Mouse (Mus musculus): Measurements from ENCODE around the gene Uri1. TPM values are rescaled to one million over a fixed set of nuclear protein-coding genes. Genes with fewer than 3 reads are reported as not detected.

The Uri1 gene
- total RNA-seq, 2 experiments from 2014 or later = 40.4 to 49.5 TPM

DNA sequence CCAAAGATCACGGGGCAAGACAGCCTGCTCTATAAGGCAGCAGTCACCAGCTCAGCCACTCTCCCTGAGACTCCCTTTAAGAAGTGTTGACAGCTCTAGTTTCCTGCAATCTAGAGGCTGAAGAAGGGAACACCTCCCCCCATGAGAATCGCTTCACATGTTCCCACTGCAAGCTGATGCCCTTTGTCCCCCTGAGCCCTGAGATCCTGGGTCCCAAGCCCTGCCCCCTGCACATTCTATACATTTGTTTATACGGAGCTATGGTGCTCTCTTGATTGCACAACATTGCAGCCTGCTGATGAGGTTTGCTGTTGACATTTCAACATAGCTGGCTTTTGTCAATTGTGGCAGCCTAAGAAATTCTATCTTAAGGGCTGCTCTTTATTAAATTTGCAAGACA is 91.7 kb downstream of the Uri1 start:
- no peak for DNase-seq (ENCODE audit: low spot score in 2 of 2)

DNA sequence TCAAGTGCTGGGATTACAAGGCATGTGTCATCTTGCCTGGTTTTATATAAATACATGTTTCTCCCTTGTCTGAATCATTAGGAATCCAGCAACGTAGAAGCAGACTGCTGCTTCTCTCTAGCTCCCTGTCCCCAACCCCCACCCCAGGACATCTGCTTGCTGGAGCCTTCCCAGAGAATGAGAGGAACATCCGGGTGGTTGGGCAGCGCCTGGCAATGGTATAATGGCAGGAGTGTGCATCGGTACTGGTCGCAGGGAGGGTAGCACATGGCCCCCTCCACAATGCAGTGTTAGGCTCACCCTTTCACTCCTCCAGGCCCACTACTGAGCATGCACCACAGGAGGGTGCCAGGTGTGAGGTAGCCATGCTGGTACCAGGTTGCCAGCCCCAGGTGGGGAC is 93.6 kb downstream of the Uri1 start:
- DNase-seq (ENCODE audit: low spot score in 2 of 2) = no peak

- DNase-seq (ENCODE audit: low spot score in 2 of 2) = no peak
Measured at GRCm38 (mm10) chr7:37922999-37923398, 100.4 kb downstream of the Uri1 start.

GRCm38 (mm10) chr7:37921681-37922430 is 101.5 kb downstream of the Uri1 start:
- no peak for DNase-seq (ENCODE audit: low spot score in 2 of 2)

GRCm38 (mm10) chr7:37918926-37919325 is 104.4 kb downstream of the Uri1 start:
- no peak for DNase-seq (ENCODE audit: low spot score in 2 of 2)

DNA sequence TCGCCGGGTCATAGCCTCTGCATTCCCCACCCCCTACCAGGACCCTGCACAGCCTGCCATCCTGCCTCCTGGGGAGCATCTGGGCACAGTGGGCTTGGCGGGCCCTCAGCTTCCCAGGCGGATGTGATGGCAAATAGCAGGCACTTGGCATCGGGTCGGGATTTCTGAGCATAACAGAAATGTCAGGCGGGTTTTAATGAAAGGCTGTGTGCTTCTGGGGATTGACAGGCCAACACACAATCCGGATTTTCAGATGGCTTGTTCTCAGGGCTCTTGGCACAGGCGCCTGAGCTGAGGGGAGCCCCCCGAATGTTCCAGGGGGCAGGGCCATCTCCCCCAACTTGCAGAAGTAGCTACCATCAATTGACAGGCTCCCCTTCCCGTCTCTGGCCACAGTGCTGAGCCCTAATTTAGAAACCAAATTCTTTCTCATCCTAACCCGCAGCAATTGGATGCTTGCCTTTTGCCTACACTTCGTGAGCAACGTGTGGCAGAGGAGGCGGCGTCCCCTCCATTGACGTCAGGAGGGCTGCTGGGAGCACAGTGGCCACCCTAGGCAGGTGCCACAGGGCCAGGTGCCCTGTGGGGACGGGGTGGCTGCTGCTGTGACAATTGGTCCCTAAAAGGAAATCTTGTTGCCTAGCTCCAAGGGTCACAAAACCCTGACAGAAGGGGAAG is 106.5 kb downstream of the Uri1 start:
- DNase-seq (ENCODE audit: low spot score in 2 of 2) = no peak

GRCm38 (mm10) chr7:37911802-37912122 is 111.6 kb downstream of the Uri1 start:
- no peak for DNase-seq (ENCODE audit: low spot score in 2 of 2)

GRCm38 (mm10) chr7:37911114-37911801 is 112.1 kb downstream of the Uri1 start:
- DNase-seq (ENCODE audit: low spot score in 2 of 2) = no peak

DNA sequence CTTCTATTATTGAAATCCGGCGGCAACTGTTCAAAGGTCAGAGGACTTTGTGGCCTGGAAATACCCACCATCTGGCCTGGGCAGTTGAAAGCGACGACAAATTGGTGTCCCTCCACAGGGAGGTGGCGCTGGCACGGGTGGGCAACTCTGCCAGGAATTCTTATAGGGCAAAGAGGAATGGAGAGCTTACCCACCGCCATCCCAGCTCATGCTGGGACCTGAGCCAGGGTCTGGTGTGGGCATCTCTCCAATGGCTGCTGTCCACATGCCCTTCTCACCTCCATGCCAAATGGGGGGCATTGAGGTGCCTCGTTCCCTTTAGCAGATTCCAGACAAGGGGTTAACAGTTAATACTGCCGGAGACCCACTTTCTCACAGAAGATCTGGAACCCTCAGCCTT is 113.2 kb downstream of the Uri1 start:
- no peak for DNase-seq (ENCODE audit: low spot score in 2 of 2)

Other genes starting within 250 kb of the Uri1 start
- 10 to 100 TPM in 1 of 2 experiments, 1 to 10 TPM in 1; 9.0 to 11.3 TPM for gene Zfp536, start 249.9 kb downstream of the Uri1 start, total RNA-seq (2021)
- 10 to 100 TPM; 25.3 to 26.2 TPM for gene Ccne1, start 84.0 kb upstream of the Uri1 start, total RNA-seq (2021)
- 10 to 100 TPM; 12.2 to 14.0 TPM for gene 1600014C10Rik, start 159.7 kb upstream of the Uri1 start, total RNA-seq (2021)
- gene Plekhf1, start 204.5 kb upstream of the Uri1 start, total RNA-seq (2021) = 1 to 10 TPM; 5.8 to 6.5 TPM
- gene Pop4, start 247.9 kb upstream of the Uri1 start, total RNA-seq (2021) = 10 to 100 TPM; 20.1 to 26.3 TPM